Mouse (Mus musculus): ENCODE results near the gene Pigf. TPM values are rescaled to one million over a fixed set of nuclear protein-coding genes. Genes with fewer than 3 reads are reported as not detected.

Pigf gene
- polyA plus RNA-seq, 1 experiment from 2014 or later, result 51.8 TPM

DNA sequence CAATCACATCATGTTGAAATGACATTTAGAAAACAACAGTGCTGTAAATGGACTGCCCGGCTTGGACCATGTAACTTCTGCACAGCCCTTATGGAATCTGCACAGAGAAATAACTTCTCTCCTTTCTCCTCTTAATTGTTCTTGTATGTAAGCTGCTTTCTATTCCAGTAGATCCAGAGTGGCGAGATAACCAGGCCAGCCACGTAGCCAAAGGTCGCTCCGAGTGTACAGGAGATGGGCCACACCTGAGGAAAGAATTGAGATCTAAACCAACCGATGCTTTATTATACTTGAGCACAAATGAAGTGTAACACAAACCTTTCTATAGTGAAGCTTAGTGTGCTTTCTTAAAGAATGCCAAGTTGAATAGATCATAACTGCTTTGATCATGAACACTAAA, 27.9 kb downstream of the Pigf start:
- Histone ChIP-seq H3K4me1 (ENCODE audit: control insufficient read depth, insufficient read depth, low read length) (no peaks in the 10 kb centered on the region), H3K4me3 (replicated peaks; ENCODE audit: low read length) (no peak overlapping the region), H3K36me3 (ENCODE audit: control insufficient read depth, insufficient read depth, low read length) (0 out of 2 replicates have a peak, but pooled peaks cover 5% of the 10 kb centered on the region), H3K4me2 (ENCODE audit: low read depth, low read length) (no peak overlapping the region), H3K9ac (ENCODE audit: low read length) (no peak overlapping the region), H3K9me3 (replicated peaks; ENCODE audit: control insufficient read depth, low read length) (no peaks in the 10 kb centered on the region), H3K27ac (ENCODE audit: low read length) (no peak overlapping the region), H3K27me3 (ENCODE audit: control insufficient read depth, insufficient read depth, low read length) (no peaks in the 10 kb centered on the region)
- 76% methylated on average over 6 of the region's 6 CpGs for WGBS
- ATAC-seq (ENCODE audit: insufficient read depth, low FRiP score), result no peak

- no peak overlapping the region for H3K9ac ChIP-seq (ENCODE audit: low read length)
- no peaks in the 10 kb centered on the region for H3K36me3 ChIP-seq (ENCODE audit: control insufficient read depth, insufficient read depth, low read length)
- peaks cover 3% of the 10 kb centered on the region; the same call in 1 of the 2 replicates for H3K4me1 ChIP-seq (ENCODE audit: control insufficient read depth, insufficient read depth, low read length)
- no peak for ATAC-seq (ENCODE audit: insufficient read depth, low FRiP score)
- H3K27me3 ChIP-seq (ENCODE audit: control insufficient read depth, insufficient read depth, low read length), result no peaks in the 10 kb centered on the region
- H3K27ac ChIP-seq (ENCODE audit: low read length), result no peak overlapping the region
- H3K4me2 ChIP-seq (ENCODE audit: low read depth, low read length), result no peak overlapping the region
- no peaks in the 10 kb centered on the region for H3K9me3 ChIP-seq (replicated peaks; ENCODE audit: control insufficient read depth, low read length)
- H3K4me3 ChIP-seq (replicated peaks; ENCODE audit: low read length), result no peak overlapping the region
- WGBS, result 81% methylated on average over 8 of the region's 8 CpGs
Measured at GRCm38 (mm10) chr17:86991306-86991705, 33.9 kb downstream of the Pigf start.

- ATAC-seq (ENCODE audit: insufficient read depth, low FRiP score), result no peak
- Histone ChIP-seq H3K27me3 (ENCODE audit: control insufficient read depth, insufficient read depth, low read length) (no peaks in the 10 kb centered on the region), H3K4me3 (replicated peaks; ENCODE audit: low read length) (no peak overlapping the region), H3K9ac (ENCODE audit: low read length) (no peak overlapping the region), H3K9me3 (replicated peaks; ENCODE audit: control insufficient read depth, low read length) (no peaks in the 10 kb centered on the region), H3K27ac (ENCODE audit: low read length) (no peak overlapping the region), H3K36me3 (ENCODE audit: control insufficient read depth, insufficient read depth, low read length) (no peaks in the 10 kb centered on the region), H3K4me1 (ENCODE audit: control insufficient read depth, insufficient read depth, low read length) (peaks cover 3% of the 10 kb centered on the region; the same call in 1 of the 2 replicates), H3K4me2 (ENCODE audit: low read depth, low read length) (no peak overlapping the region)
- 60% methylated on average over 6 of the region's 6 CpGs for WGBS
Measured at GRCm38 (mm10) chr17:86988601-86989184, 36.5 kb downstream of the Pigf start.

GRCm38 (mm10) chr17:86988161-86988560, 37.0 kb downstream of the Pigf start:
- Histone ChIP-seq H3K4me1 (ENCODE audit: control insufficient read depth, insufficient read depth, low read length) (peaks cover 3% of the 10 kb centered on the region; the same call in 1 of the 2 replicates), H3K4me2 (ENCODE audit: low read depth, low read length) (no peak overlapping the region), H3K9ac (ENCODE audit: low read length) (no peak overlapping the region), H3K4me3 (replicated peaks; ENCODE audit: low read length) (no peak overlapping the region), H3K27ac (ENCODE audit: low read length) (no peak overlapping the region), H3K27me3 (ENCODE audit: control insufficient read depth, insufficient read depth, low read length) (no peaks in the 10 kb centered on the region), H3K9me3 (replicated peaks; ENCODE audit: control insufficient read depth, low read length) (no peaks in the 10 kb centered on the region), H3K36me3 (ENCODE audit: control insufficient read depth, insufficient read depth, low read length) (no peaks in the 10 kb centered on the region)
- no peak for ATAC-seq (ENCODE audit: insufficient read depth, low FRiP score)
- 83% methylated on average over 5 of the region's 5 CpGs for WGBS

DNA sequence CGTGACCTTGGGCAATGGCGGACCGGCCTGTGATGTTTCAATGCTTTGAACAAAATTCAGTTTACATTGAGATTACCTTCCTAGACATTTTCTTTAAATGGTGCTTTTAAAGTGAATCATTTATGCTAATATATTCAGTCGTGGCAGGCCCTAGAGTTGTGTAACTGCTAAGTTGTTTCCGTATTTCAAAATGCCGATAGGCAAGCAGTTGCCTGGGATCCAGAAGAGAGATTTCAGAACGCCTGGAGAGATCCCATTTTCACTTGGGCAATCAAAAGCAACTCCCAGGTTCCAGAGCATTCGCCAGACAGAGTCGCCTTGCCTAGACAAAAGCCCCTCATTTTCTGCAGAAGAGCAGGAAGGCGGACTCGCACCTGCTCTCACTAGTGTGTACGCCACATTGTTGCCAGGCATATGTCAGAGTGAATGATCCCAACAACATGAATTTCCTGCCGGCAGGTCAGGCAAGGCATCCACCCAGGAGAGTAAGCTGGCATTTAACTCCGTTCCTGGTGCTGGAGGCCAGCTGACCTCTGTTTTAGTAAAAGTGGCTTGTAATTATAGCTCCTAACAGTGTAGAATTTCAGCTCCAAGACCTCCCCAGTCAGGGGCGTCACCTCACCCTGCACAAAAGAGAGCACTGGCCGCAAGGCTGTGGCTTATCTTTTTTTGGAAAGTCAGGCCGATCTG, 38.6 kb downstream of the Pigf start:
- Histone ChIP-seq H3K4me1 (ENCODE audit: control insufficient read depth, insufficient read depth, low read length) (peaks cover 9% of the 10 kb centered on the region), H3K27me3 (ENCODE audit: control insufficient read depth, insufficient read depth, low read length) (no peaks in the 10 kb centered on the region), H3K9ac (ENCODE audit: low read length) (no peak overlapping the region), H3K9me3 (replicated peaks; ENCODE audit: control insufficient read depth, low read length) (no peaks in the 10 kb centered on the region), H3K4me3 (replicated peaks; ENCODE audit: low read length) (no peak overlapping the region), H3K4me2 (ENCODE audit: low read depth, low read length) (no peak overlapping the region), H3K27ac (ENCODE audit: low read length) (no peak overlapping the region), H3K36me3 (ENCODE audit: control insufficient read depth, insufficient read depth, low read length) (no peaks in the 10 kb centered on the region)
- no peak for ATAC-seq (ENCODE audit: insufficient read depth, low FRiP score)
- WGBS, result 48% methylated on average over 17 of the region's 17 CpGs

- Histone ChIP-seq H3K4me3 (replicated peaks; ENCODE audit: low read length) (no peak overlapping the region), H3K27ac (ENCODE audit: low read length) (no peak overlapping the region), H3K27me3 (ENCODE audit: control insufficient read depth, insufficient read depth, low read length) (no peaks in the 10 kb centered on the region), H3K9ac (ENCODE audit: low read length) (no peak overlapping the region), H3K36me3 (ENCODE audit: control insufficient read depth, insufficient read depth, low read length) (no peaks in the 10 kb centered on the region), H3K4me1 (ENCODE audit: control insufficient read depth, insufficient read depth, low read length) (peaks cover 9% of the 10 kb centered on the region), H3K4me2 (ENCODE audit: low read depth, low read length) (no peak overlapping the region), H3K9me3 (replicated peaks; ENCODE audit: control insufficient read depth, low read length) (no peaks in the 10 kb centered on the region)
- WGBS, result 47% methylated on average over 9 of the region's 9 CpGs
- peak; percentile 47; the same call in 1 of the 2 replicates for ATAC-seq (ENCODE audit: insufficient read depth, low FRiP score)
Measured at GRCm38 (mm10) chr17:86982497-86982896, 42.7 kb downstream of the Pigf start.

GRCm38 (mm10) chr17:86981701-86982100, 43.5 kb downstream of the Pigf start:
- Histone ChIP-seq H3K36me3 (ENCODE audit: control insufficient read depth, insufficient read depth, low read length) (no peaks in the 10 kb centered on the region), H3K27me3 (ENCODE audit: control insufficient read depth, insufficient read depth, low read length) (no peaks in the 10 kb centered on the region), H3K9me3 (replicated peaks; ENCODE audit: control insufficient read depth, low read length) (no peaks in the 10 kb centered on the region), H3K4me2 (ENCODE audit: low read depth, low read length) (no peak overlapping the region), H3K4me1 (ENCODE audit: control insufficient read depth, insufficient read depth, low read length) (peaks cover 8% of the 10 kb centered on the region), H3K27ac (ENCODE audit: low read length) (no peak overlapping the region), H3K9ac (ENCODE audit: low read length) (no peak overlapping the region), H3K4me3 (replicated peaks; ENCODE audit: low read length) (no peak overlapping the region)
- no peak for ATAC-seq (ENCODE audit: insufficient read depth, low FRiP score)
- WGBS, result 99% methylated on average over 2 of the region's 2 CpGs

DNA sequence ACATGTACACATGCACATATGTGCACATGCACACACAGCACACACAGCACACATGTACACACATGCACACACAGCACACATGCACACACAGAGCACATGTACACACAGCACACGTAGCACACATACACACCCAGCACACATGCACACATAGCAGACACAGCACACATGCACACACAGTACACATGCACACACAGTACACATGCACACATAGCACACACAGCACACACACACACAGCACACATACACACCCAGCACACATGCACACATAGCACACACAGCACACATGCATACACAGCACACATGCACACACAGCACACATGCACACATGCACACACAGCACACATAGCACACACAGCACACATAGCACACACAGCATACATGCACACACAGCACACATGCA, 44.0 kb downstream of the Pigf start:
- no peak overlapping the region for H3K4me2 ChIP-seq (ENCODE audit: low read depth, low read length)
- no peak overlapping the region for H3K9ac ChIP-seq (ENCODE audit: low read length)
- H3K27ac ChIP-seq (ENCODE audit: low read length), result no peak overlapping the region
- H3K9me3 ChIP-seq (replicated peaks; ENCODE audit: control insufficient read depth, low read length), result no peaks in the 10 kb centered on the region
- H3K36me3 ChIP-seq (ENCODE audit: control insufficient read depth, insufficient read depth, low read length), result no peaks in the 10 kb centered on the region
- 93% methylated on average over 1 of the region's 1 CpGs for WGBS
- no peaks in the 10 kb centered on the region for H3K27me3 ChIP-seq (ENCODE audit: control insufficient read depth, insufficient read depth, low read length)
- peaks cover 5% of the 10 kb centered on the region for H3K4me1 ChIP-seq (ENCODE audit: control insufficient read depth, insufficient read depth, low read length)
- no peak for ATAC-seq (ENCODE audit: insufficient read depth, low FRiP score)
- H3K4me3 ChIP-seq (replicated peaks; ENCODE audit: low read length), result no peak overlapping the region

- H3K27ac ChIP-seq (ENCODE audit: low read length), result no peak overlapping the region
- H3K36me3 ChIP-seq (ENCODE audit: control insufficient read depth, insufficient read depth, low read length), result no peaks in the 10 kb centered on the region
- H3K4me3 ChIP-seq (replicated peaks; ENCODE audit: low read length), result no peak overlapping the region
- ATAC-seq (ENCODE audit: insufficient read depth, low FRiP score), result no peak
- H3K9me3 ChIP-seq (replicated peaks; ENCODE audit: control insufficient read depth, low read length), result no peaks in the 10 kb centered on the region
- 77% methylated on average over 6 of the region's 6 CpGs for WGBS
- H3K27me3 ChIP-seq (ENCODE audit: control insufficient read depth, insufficient read depth, low read length), result no peaks in the 10 kb centered on the region
- H3K4me2 ChIP-seq (ENCODE audit: low read depth, low read length), result no peak overlapping the region
- peaks cover 5% of the 10 kb centered on the region for H3K4me1 ChIP-seq (ENCODE audit: control insufficient read depth, insufficient read depth, low read length)
- H3K9ac ChIP-seq (ENCODE audit: low read length), result no peak overlapping the region
Measured at GRCm38 (mm10) chr17:86978496-86978895, 46.7 kb downstream of the Pigf start.
